Mouse (Mus musculus) liver, embryonic 11.5 days (tissue): ENCODE data around the gene Fut11. TPM values are rescaled to one million over a fixed set of nuclear protein-coding genes. Genes with fewer than 3 reads are reported as not detected.

Source experiments
- ATAC-seq: fragments of 200-750 bp; cut with Nextera tagmentation; replicated peaks from 2 replicates; pipeline ENCODE4 v1.8.0; 2017; ENCODE audit warnings: moderate number of reproducible peaks, mild to moderate bottlenecking, moderate TSS enrichment, moderate library complexity; ENCODE audit not compliant: low FRiP score
- DNase-seq: peaks from one replicate; pipeline ENCODE4 v3.0.0-alpha.2; 2017; ENCODE audit warnings: low spot score
- H3K27ac ChIP-seq: fragments of 300-500 bp; sonication (generic); 2 replicates; pipeline ENCODE4 v1.5.1; 2014; ENCODE audit warnings: mild to moderate bottlenecking, low read depth, low read length, control low read depth
- H3K27me3 ChIP-seq: fragments of 300-500 bp; sonication (generic); replicated peaks from 2 replicates; pipeline ENCODE4 v1.6.1; 2014; ENCODE audit warnings: low read length, mixed read lengths; ENCODE audit not compliant: control insufficient read depth, insufficient read depth
- H3K36me3 ChIP-seq: fragments of 300-500 bp; sonication (generic); 2 replicates; pipeline ENCODE4 v1.6.1; 2014; ENCODE audit warnings: mild to moderate bottlenecking, low read length, moderate library complexity, mixed read lengths; ENCODE audit not compliant: control insufficient read depth, insufficient read depth
- H3K4me1 ChIP-seq: fragments of 300-500 bp; sonication (generic); replicated peaks from 2 replicates; pipeline ENCODE4 v1.6.1; 2014; ENCODE audit warnings: low read length, mixed read lengths; ENCODE audit not compliant: control insufficient read depth, insufficient read depth
- H3K4me2 ChIP-seq: fragments of 300-500 bp; sonication (generic); 2 replicates; pipeline ENCODE4 v1.6.1; 2014; ENCODE audit warnings: mild to moderate bottlenecking, control low read depth, moderate library complexity
- H3K4me3 ChIP-seq: fragments of 300-500 bp; sonication (generic); 2 replicates; pipeline ENCODE4 v1.5.1; 2014; ENCODE audit warnings: low read depth, low read length, control low read depth
- H3K9ac ChIP-seq: fragments of 300-500 bp; sonication (generic); 2 replicates; pipeline ENCODE4 v1.6.1; 2014; ENCODE audit warnings: low read depth, low read length, control low read depth
- H3K9me3 ChIP-seq: fragments of 300-500 bp; sonication (generic); 2 replicates; pipeline ENCODE4 v1.6.1; 2016; ENCODE audit warnings: low read length, inconsistent platforms, mixed read lengths; ENCODE audit not compliant: control insufficient read depth
- WGBS: fragments of 180-500 bp; shearing (Covaris S2); extraction: QIAGEN DNeasy Blood & Tissue Kit; methylation state at CpG from one replicate; pipeline ENCODE4 v1.1.7; 2014; 5-methylcytosine and 5-hydroxymethylcytosine counted together
- polyA plus RNA-seq: library from polyadenylated mRNA; unstranded; fragments of >200 nt; fragmentation: Nextera tagmentation; extraction: Ambion mirVana; gene quantifications from 2 replicates; pipeline ENCODE4 v1.2.1, GENCODE M21; 2014

The Fut11 gene
- polyA plus RNA-seq, 1 experiment from 2014 or later = 14.9 TPM

DNA sequence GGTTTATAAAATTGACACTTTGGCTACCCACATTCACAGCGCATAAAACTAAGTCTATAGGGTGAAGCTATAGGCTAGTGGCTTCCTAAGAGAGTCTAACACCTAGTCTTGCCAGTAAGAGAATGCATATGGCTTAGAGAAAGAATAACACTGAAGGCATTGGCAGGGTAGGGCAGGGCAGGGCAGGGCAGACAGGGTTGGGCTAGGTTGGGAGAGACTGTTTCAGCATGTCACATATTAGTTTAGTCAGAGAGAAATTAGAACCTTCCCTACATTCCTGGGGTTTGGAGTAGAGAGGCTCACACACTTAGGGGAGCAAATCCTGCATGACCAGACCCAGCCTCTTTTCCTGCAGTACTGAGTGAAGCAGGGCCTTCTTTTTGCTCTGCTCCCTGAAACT is 27.3 kb upstream of the Fut11 start:
- Histone ChIP-seq H3K4me3 (no peak overlapping the region), H3K9ac (no peak overlapping the region), H3K27me3 (peaks cover 26% of the 10 kb centered on the region), H3K36me3 (no peaks in the 10 kb centered on the region), H3K27ac (no peak overlapping the region), H3K4me1 (no peaks in the 10 kb centered on the region), H3K4me2 (no peak overlapping the region), H3K9me3 (no peaks in the 10 kb centered on the region)
- DNase-seq = no peak
- ATAC-seq = no peak
- WGBS = 63% methylated on average over 1 of the region's 1 CpGs

DNA sequence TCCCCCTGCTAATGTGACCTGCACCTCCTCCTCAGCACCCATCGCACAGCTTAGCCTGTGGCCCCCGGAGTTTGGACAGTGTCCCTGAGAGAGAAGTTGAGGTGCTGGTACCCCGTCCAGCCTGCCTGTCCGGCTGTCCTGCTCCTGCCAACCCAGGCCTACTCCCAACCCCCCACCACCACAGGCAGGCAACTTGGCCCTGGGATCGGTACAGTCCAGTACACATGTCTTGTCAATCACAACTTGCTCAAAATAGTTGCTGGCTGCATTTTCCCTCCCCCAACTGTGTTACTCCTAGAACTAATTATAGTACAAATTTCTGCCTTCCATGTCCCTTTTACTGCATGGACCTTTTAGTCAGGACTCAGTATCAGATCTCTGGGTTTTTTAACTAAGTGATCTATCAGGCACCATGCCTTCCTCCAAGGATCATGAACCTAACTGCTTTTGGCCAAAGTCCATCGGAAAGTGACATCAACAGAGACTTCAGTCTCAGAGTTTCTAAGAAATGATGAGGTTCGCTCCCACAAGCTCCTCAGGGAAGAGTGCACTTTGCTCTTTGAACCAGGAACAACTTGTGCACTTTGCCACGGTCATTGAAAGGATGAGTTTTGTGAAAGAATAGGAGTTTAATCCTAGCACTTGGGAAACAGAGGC is 26.5 kb upstream of the Fut11 start, which contains the start of gene Synpo2l:
Synpo2l (minus strand) TSS at position 201 of the 657 bp plus-strand sequence.
- H3K4me3 ChIP-seq = no peak within 1 kb of the TSS
- H3K36me3 ChIP-seq = no peaks in the 10 kb centered on the region
- no peaks in the 10 kb centered on the region for H3K4me1 ChIP-seq
- no peak within 1 kb of the TSS for H3K4me2 ChIP-seq
- H3K27ac ChIP-seq = no peak within 1 kb of the TSS
- H3K27me3 ChIP-seq = peaks cover 18% of the 10 kb centered on the region
- no peaks in the 10 kb centered on the region; the same call in 1 of the 2 replicates for H3K9me3 ChIP-seq
- no peak for ATAC-seq
- no peak within 1 kb of the TSS for H3K9ac ChIP-seq
- no peak for DNase-seq
- 72% methylated on average over 8 of the region's 8 CpGs for WGBS

DNA sequence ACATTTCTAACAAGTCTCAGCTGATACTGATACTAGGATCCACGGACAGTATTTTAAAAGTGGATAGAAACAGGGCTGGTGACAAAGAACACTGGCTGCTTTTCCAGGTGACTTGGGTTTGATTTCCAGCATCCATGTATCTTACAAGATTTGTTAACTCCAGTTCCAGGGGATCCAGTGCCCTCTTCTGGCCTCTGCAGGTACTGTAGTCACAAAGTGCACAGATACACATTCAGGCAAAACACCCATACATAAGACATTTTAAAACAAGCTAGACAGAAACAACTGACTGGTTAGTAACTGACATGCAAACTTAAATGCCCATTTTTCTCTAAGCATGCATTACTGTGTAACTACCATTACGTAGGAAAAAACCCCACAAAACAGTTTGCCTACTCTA is 21.8 kb upstream of the Fut11 start:
- DNase-seq (no peak), ATAC-seq (no peak)
- Histone ChIP-seq H3K9ac (no peak overlapping the region), H3K9me3 (no peaks in the 10 kb centered on the region; the same call in 1 of the 2 replicates), H3K27ac (peak overlapping the region; percentile 3; the same call in 1 of the 2 replicates), H3K4me2 (peak overlapping the region; percentile 85), H3K4me1 (peaks cover 7% of the 10 kb centered on the region), H3K27me3 (0 out of 2 replicates have a peak, but pooled peaks cover 3% of the 10 kb centered on the region), H3K36me3 (peaks cover 19% of the 10 kb centered on the region; the same call in 1 of the 2 replicates), H3K4me3 (no peak overlapping the region)
- WGBS = 84% methylated on average over 2 of the region's 2 CpGs

DNA sequence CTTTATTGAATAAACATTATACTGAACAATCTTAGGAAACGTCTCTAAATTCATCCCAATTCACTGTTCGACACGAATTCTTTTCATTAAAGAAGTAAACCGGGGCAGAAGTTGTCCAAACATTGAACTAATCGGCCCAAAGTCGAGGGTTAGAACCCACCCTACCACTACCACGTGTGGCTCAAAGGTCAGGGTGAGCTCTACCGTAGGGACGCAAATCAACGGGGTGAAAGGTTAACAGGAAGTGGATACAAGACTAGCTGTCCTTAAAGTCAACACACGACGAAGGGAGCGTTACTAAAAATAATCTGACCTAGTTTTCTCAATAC is 21.1 kb upstream of the Fut11 start:
- no peaks in the 10 kb centered on the region; the same call in 1 of the 2 replicates for H3K9me3 ChIP-seq
- WGBS = 9% methylated on average over 13 of the region's 13 CpGs
- peak overlapping the region; percentile 92 for H3K27ac ChIP-seq
- ATAC-seq = peak; percentile 72
- H3K4me2 ChIP-seq = peak overlapping the region; percentile 85
- H3K4me3 ChIP-seq = peak overlapping the region; percentile 85
- H3K9ac ChIP-seq = peak overlapping the region; percentile 53
- H3K4me1 ChIP-seq = peaks cover 7% of the 10 kb centered on the region
- H3K36me3 ChIP-seq = peaks cover 26% of the 10 kb centered on the region; the same call in 1 of the 2 replicates
- 0 out of 2 replicates have a peak, but pooled peaks cover 3% of the 10 kb centered on the region for H3K27me3 ChIP-seq
- peak; percentile 56 for DNase-seq

DNA sequence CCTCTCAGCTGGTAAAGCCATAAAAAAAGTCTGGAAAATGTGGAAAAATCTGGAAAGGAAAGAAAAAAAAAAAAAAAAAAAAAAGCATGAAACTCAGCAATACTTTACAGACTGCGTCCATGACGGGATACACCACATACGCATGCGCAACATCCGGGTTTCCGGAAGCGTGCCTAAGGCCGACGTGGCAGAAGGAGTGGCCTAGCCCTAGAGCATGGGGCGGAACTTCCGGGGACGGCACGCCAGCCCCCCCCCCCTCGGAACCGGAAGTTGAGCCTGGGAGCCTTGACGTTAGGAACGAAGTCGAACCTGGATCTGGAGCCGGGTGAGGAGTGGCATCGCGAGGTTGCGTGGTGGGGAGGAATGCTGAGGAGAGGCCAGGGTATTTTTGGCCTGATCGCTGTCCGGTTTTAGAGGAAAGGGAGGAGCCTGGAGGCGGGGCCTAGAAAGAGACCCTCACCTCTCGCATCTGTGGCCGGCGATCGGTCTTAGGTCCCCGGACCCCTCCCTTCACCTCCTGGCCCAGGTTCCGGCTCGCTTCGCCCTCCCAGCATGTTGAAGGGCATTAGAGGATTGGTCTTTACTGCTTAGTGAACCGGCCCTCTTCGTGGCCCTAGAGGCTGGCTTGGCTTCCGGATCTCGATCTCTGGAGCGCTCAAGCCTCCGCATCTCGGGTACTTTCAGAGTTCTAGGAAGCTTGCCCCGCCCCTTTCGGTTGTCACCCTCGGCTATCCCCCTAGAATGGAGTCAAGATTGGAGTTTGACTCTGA is 20.5 kb upstream of the Fut11 start, which contains the start of gene Sec24c:
Sec24c (plus strand) TSS at position 245 of the 770 bp plus-strand sequence.
- DNase-seq (peak; percentile 98), ATAC-seq (peak; percentile 95)

DNA sequence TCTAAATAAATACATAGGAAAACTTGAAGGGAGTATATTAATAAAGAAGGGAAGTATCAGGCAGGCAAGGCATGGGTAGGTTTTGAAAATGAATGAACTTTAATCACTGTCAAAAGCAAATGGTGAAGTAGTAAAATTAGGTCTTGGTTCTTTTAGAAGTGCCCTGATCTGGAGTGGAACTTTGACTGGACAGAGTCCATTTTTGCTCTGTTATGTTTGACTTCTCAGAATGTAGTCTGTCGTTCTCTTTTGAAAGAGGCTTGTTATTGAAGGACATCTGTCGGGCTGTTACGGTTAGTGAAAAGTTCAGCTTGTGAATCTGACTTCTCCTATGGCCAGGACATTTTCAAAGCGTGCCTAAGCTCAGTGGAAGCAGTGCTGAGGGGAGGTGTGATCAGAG is 16.9 kb upstream of the Fut11 start:
- Histone ChIP-seq H3K27ac (no peak overlapping the region), H3K36me3 (peaks cover 55% of the 10 kb centered on the region), H3K4me3 (no peak overlapping the region), H3K9ac (no peak overlapping the region), H3K4me1 (peaks cover 7% of the 10 kb centered on the region), H3K4me2 (no peak overlapping the region), H3K27me3 (no peaks in the 10 kb centered on the region), H3K9me3 (no peaks in the 10 kb centered on the region; the same call in 1 of the 2 replicates)
- no peak for DNase-seq
- 96% methylated on average over 4 of the region's 4 CpGs for WGBS
- ATAC-seq = no peak

More for the DNA sequence above, 20.5 kb upstream of the Fut11 start, which contains the start of gene Sec24c:
- Histone ChIP-seq H3K27me3 (no peaks in the 10 kb centered on the region), H3K4me1 (peaks cover 7% of the 10 kb centered on the region), H3K27ac (peak within 1 kb of the TSS; percentile 92), H3K9ac (peak within 1 kb of the TSS; percentile 82), H3K36me3 (peaks cover 30% of the 10 kb centered on the region), H3K4me3 (peak within 1 kb of the TSS; percentile 85), H3K9me3 (no peaks in the 10 kb centered on the region; the same call in 1 of the 2 replicates), H3K4me2 (peak within 1 kb of the TSS; percentile 85)
- WGBS = 1% methylated on average over 43 of the region's 43 CpGs

DNA sequence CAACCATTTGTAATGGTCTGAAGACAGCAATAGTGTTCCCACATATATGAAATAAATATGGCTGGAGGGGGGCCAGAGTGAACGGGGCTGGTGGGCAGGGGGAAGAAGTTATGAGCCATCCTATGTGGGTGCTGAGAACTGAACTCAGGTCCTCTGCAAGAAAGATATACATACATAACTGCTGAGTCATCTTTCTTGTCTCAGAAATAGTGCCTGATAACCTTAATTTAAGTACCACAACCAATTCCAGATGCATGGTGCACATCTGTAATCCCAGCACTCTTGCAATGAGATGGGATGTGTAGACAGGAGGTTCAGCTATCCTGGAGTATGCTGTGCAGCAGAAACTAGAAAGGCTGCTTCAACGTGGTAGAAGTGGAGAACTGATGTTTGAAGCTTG is 13.0 kb upstream of the Fut11 start:
- H3K36me3 ChIP-seq = peaks cover 76% of the 10 kb centered on the region
- no peak for DNase-seq
- no peak overlapping the region for H3K4me2 ChIP-seq
- no peak for ATAC-seq
- no peaks in the 10 kb centered on the region for H3K9me3 ChIP-seq
- H3K27me3 ChIP-seq = no peaks in the 10 kb centered on the region
- no peak overlapping the region for H3K9ac ChIP-seq
- WGBS = 87% methylated on average over 2 of the region's 2 CpGs
- H3K4me1 ChIP-seq = no peaks in the 10 kb centered on the region
- no peak overlapping the region for H3K27ac ChIP-seq
- no peak overlapping the region for H3K4me3 ChIP-seq

DNA sequence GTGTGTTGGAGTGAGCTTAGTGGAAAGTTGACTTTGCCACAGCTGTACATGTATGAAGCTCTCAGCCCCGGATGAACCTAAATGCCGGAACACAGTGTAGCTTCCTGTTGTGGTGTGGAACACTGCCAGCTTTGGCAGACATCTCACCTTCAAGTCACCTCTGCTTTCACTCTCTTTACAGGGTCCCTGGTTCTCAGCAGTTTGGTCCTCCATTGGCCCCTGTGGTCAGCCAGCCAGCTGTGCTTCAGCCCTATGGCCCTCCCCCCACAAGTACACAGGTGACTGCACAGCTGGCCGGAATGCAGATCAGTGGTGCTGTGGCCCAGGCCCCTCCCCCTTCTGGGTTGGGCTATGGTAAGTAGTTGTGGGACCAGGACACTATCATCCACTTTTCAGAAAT is 12.3 kb upstream of the Fut11 start:
- Histone ChIP-seq H3K27ac (no peak overlapping the region), H3K4me2 (no peak overlapping the region), H3K4me1 (no peaks in the 10 kb centered on the region), H3K9ac (no peak overlapping the region), H3K4me3 (no peak overlapping the region), H3K9me3 (no peaks in the 10 kb centered on the region), H3K27me3 (no peaks in the 10 kb centered on the region), H3K36me3 (peaks cover 78% of the 10 kb centered on the region)
- peak; percentile 57; the same call in 1 of the 2 replicates for ATAC-seq
- WGBS = 77% methylated on average over 3 of the region's 3 CpGs
- no peak for DNase-seq
